In genomic region chr12:40220896-40221295, GRCm38 (mm10) we compare ENCODE assay signal across 8 mouse cellular contexts. TPM values are rescaled to one million over a fixed set of nuclear protein-coding genes. Genes with fewer than 3 reads are reported as not detected.
A peak's percentile ranks its signal among the peaks of the same experiment; 100 is the strongest.
DNase-seq lines count a peak whose midpoint lies in the region; ATAC-seq and TF ChIP-seq lines count a peak whose summit lies in the region.

No protein-coding gene starts in this region.

- no peak overlapping the region for H3K9ac ChIP-seq in kidney, embryonic 16.5 days (replicated peaks; ENCODE audit: low read length)
- no peak overlapping the region; the same call in 1 of the 2 replicates for H3K9ac ChIP-seq in embryonic facial prominence, embryonic 13.5 days
- H3K9ac ChIP-seq in intestine, embryonic 15.5 days: peak overlapping the region; percentile 86; the same call in 1 of the 2 replicates
- H3K9ac ChIP-seq in midbrain, postnatal 0 days (replicated peaks; ENCODE audit: low read length, poor library complexity, severe bottlenecking): no peak overlapping the region

- peak overlapping the region; percentile 86 for H3K4me3 ChIP-seq in kidney, embryonic 16.5 days (ENCODE audit: low read length)
- H3K4me3 ChIP-seq in embryonic facial prominence, embryonic 13.5 days: peak overlapping the region; percentile 98
- peak overlapping the region; percentile 87 for H3K4me3 ChIP-seq in intestine, embryonic 15.5 days (replicated peaks)
- H3K4me3 ChIP-seq in midbrain, postnatal 0 days (ENCODE audit: low read depth, low read length): peak overlapping the region; percentile 94; the same call in 1 of the 2 replicates

- peaks cover 11% of the 10 kb centered on the region; the same call in 1 of the 2 replicates for H3K36me3 ChIP-seq in kidney, embryonic 16.5 days (ENCODE audit: insufficient read depth, low read length)
- H3K36me3 ChIP-seq in embryonic facial prominence, embryonic 13.5 days: peaks cover 15% of the 10 kb centered on the region
- H3K36me3 ChIP-seq in intestine, embryonic 15.5 days: no peaks in the 10 kb centered on the region
- H3K36me3 ChIP-seq in midbrain, postnatal 0 days (ENCODE audit: insufficient read depth, low read length): peaks cover under 1% of the 10 kb centered on the region; the same call in 1 of the 2 replicates

- no peak for DNase-seq in kidney, postnatal 4 days
- no peak for DNase-seq in midbrain, postnatal 0 days (ENCODE audit: low spot score)
- no peak for DNase-seq in spleen, adult 12 weeks (ENCODE audit: low spot score)
- no peak for DNase-seq in cerebellum, postnatal 36 days
- no peak for DNase-seq in urinary bladder, postnatal 25 days (ENCODE audit: low spot score)

- peak overlapping the region; percentile 59 for H3K4me2 ChIP-seq in kidney, embryonic 16.5 days (replicated peaks; ENCODE audit: low read depth, low read length)
- peak overlapping the region; percentile 74 for H3K4me2 ChIP-seq in embryonic facial prominence, embryonic 13.5 days
- peak overlapping the region; percentile 57 for H3K4me2 ChIP-seq in intestine, embryonic 15.5 days (replicated peaks)
- H3K4me2 ChIP-seq in midbrain, postnatal 0 days (ENCODE audit: low read depth, low read length, poor library complexity, severe bottlenecking): peak overlapping the region; percentile 69

- H3K4me1 ChIP-seq in kidney, embryonic 16.5 days (ENCODE audit: insufficient read depth, low read length): peaks cover 16% of the 10 kb centered on the region
- peaks cover 16% of the 10 kb centered on the region for H3K4me1 ChIP-seq in embryonic facial prominence, embryonic 13.5 days
- peaks cover 3% of the 10 kb centered on the region for H3K4me1 ChIP-seq in intestine, embryonic 15.5 days (replicated peaks)
- no peaks in the 10 kb centered on the region for H3K4me1 ChIP-seq in midbrain, postnatal 0 days (ENCODE audit: insufficient read depth, low read length)

- no peak for ATAC-seq in kidney, embryonic 16.5 days (ENCODE audit: low FRiP score, low TSS enrichment)
- ATAC-seq in embryonic facial prominence, embryonic 13.5 days (ENCODE audit: insufficient number of reproducible peaks, insufficient read depth, low FRiP score, low TSS enrichment, low read depth): no peak
- ATAC-seq in intestine, embryonic 15.5 days: no peak
- ATAC-seq in midbrain, postnatal 0 days (ENCODE audit: low FRiP score): no peak

- no peak for TF ChIP-seq CTCF in midbrain, postnatal 0 days (IDR thresholded peaks at IDR 0.05)

- WGBS in kidney, embryonic 16.5 days: 10% methylated on average over 3 of the region's 3 CpGs
- 11% methylated on average over 3 of the region's 3 CpGs for WGBS in embryonic facial prominence, embryonic 13.5 days
- 9% methylated on average over 3 of the region's 3 CpGs for WGBS in intestine, embryonic 15.5 days
- WGBS in midbrain, postnatal 0 days: 31% methylated on average over 3 of the region's 3 CpGs

- no peaks in the 10 kb centered on the region for H3K9me3 ChIP-seq in kidney, embryonic 16.5 days (ENCODE audit: low read length)
- H3K9me3 ChIP-seq in embryonic facial prominence, embryonic 13.5 days: no peaks in the 10 kb centered on the region
- H3K9me3 ChIP-seq in intestine, embryonic 15.5 days: no peaks in the 10 kb centered on the region
- H3K9me3 ChIP-seq in midbrain, postnatal 0 days (ENCODE audit: low read length): no peaks in the 10 kb centered on the region

- H3K27me3 ChIP-seq in kidney, embryonic 16.5 days (ENCODE audit: insufficient read depth, low read length): no peaks in the 10 kb centered on the region
- H3K27me3 ChIP-seq in embryonic facial prominence, embryonic 13.5 days: no peaks in the 10 kb centered on the region
- no peaks in the 10 kb centered on the region for H3K27me3 ChIP-seq in intestine, embryonic 15.5 days (replicated peaks)
- no peaks in the 10 kb centered on the region for H3K27me3 ChIP-seq in midbrain, postnatal 0 days (ENCODE audit: insufficient read depth, low read length)

- no peak overlapping the region for H3K27ac ChIP-seq in kidney, embryonic 16.5 days (ENCODE audit: low read length)
- no peak overlapping the region for H3K27ac ChIP-seq in embryonic facial prominence, embryonic 13.5 days
- no peak overlapping the region for H3K27ac ChIP-seq in intestine, embryonic 15.5 days
- H3K27ac ChIP-seq in midbrain, postnatal 0 days (ENCODE audit: low read depth, low read length): no peak overlapping the region

RNA-seq across cellular contexts. Expression of gene Lsmem1, which starts 21.6 kb away (rescaled TPM):
- 0.21 and 0.23 TPM in 2 replicates for polyA plus RNA-seq in kidney, embryonic 16.5 days (2015; fragmentation: Nextera tagmentation; extraction: Ambion mirVana)
- 0.22 TPM in 1 of 2 replicates, not detected in the other for polyA plus RNA-seq in embryonic facial prominence, embryonic 13.5 days (2015; fragmentation: Nextera tagmentation; extraction: Ambion mirVana)
- polyA plus RNA-seq in intestine, embryonic 15.5 days (2015; fragmentation: Nextera tagmentation; extraction: Ambion mirVana): not detected in 2 replicates
- total RNA-seq in midbrain, postnatal 0 days (2014; rRNA removed): 0.19 TPM in 1 of 2 replicates, not detected in the other
- not detected in 2 replicates for polyA plus RNA-seq in midbrain, postnatal 0 days (2015; fragmentation: Nextera tagmentation; extraction: Ambion mirVana)

RNA-seq across cellular contexts. Expression of gene Ifrd1, which starts 27.4 kb away (rescaled TPM):
- 88.7 and 103 TPM in 2 replicates for polyA plus RNA-seq in kidney, embryonic 16.5 days (2015; fragmentation: Nextera tagmentation; extraction: Ambion mirVana)
- 113 and 121 TPM in 2 replicates for polyA plus RNA-seq in embryonic facial prominence, embryonic 13.5 days (2015; fragmentation: Nextera tagmentation; extraction: Ambion mirVana)
- 93.6 and 101 TPM in 2 replicates for polyA plus RNA-seq in intestine, embryonic 15.5 days (2015; fragmentation: Nextera tagmentation; extraction: Ambion mirVana)
- 54.0 and 89.3 TPM in 2 replicates for total RNA-seq in midbrain, postnatal 0 days (2014; rRNA removed)
- polyA plus RNA-seq in midbrain, postnatal 0 days (2015; fragmentation: Nextera tagmentation; extraction: Ambion mirVana): 124 and 133 TPM in 2 replicates
